Mouse (Mus musculus) liver, postnatal 0 days (tissue): Measurements from ENCODE around the gene Mtss1l. TPM values are rescaled to one million over a fixed set of nuclear protein-coding genes. Genes with fewer than 3 reads are reported as not detected.
A peak's percentile ranks its signal among the peaks of the same experiment; 100 is the strongest.

Experiments
- ATAC-seq: fragments of 200-750 bp; cut with Nextera tagmentation; 2 replicates; pipeline ENCODE4 v1.8.0; 2017; ENCODE audit warnings: mild to moderate bottlenecking, moderate library complexity
- DNase-seq: peaks from one replicate; pipeline ENCODE4 v3.0.0-alpha.2; 2016
- H3K27ac ChIP-seq: fragments of 300-500 bp; sonication (generic); 2 replicates; pipeline ENCODE4 v1.5.1; 2014; ENCODE audit warnings: antibody characterized with exemption, moderate library complexity, mild to moderate bottlenecking, low read depth
- H3K27me3 ChIP-seq: fragments of 300-500 bp; sonication (generic); 2 replicates; pipeline ENCODE4 v1.6.1; 2014; ENCODE audit warnings: low read length, control low read depth, mixed read lengths; ENCODE audit not compliant: insufficient read depth
- H3K36me3 ChIP-seq: fragments of 300-500 bp; sonication (generic); replicated peaks from 2 replicates; pipeline ENCODE4 v1.6.1; 2014; ENCODE audit warnings: mild to moderate bottlenecking, control low read depth, low read length, moderate library complexity, mixed read lengths; ENCODE audit not compliant: insufficient read depth
- H3K4me1 ChIP-seq: fragments of 300-500 bp; sonication (generic); 2 replicates; pipeline ENCODE4 v1.6.1; 2014; ENCODE audit warnings: antibody characterized with exemption, mild to moderate bottlenecking, control low read depth; ENCODE audit not compliant: insufficient read depth
- H3K4me2 ChIP-seq: fragments of 300-500 bp; sonication (generic); 2 replicates; pipeline ENCODE4 v1.6.1; 2014; ENCODE audit warnings: low read depth, mild to moderate bottlenecking, low read length, moderate library complexity, mixed read lengths
- H3K4me3 ChIP-seq: fragments of 300-500 bp; sonication (generic); 2 replicates; pipeline ENCODE4 v1.5.1; 2014; ENCODE audit warnings: low read depth, low read length
- H3K9ac ChIP-seq: fragments of 300-500 bp; sonication (generic); replicated peaks from 2 replicates; pipeline ENCODE4 v1.6.1; 2014; ENCODE audit warnings: mild to moderate bottlenecking, moderate library complexity
- H3K9me3 ChIP-seq: fragments of 300-500 bp; sonication (generic); 2 replicates; pipeline ENCODE4 v1.6.1; 2016; ENCODE audit warnings: mild to moderate bottlenecking, control low read depth, low read length, mixed read lengths
- CTCF ChIP-seq: sonication (generic); IDR thresholded peaks from 2 replicates; pipeline ENCODE4 v1.5.1; 2016; ENCODE audit warnings: antibody characterized with exemption, low read depth
- EP300 ChIP-seq: IDR thresholded peaks from 2 replicates; pipeline ENCODE4 v1.6.1; 2016; ENCODE audit warnings: antibody characterized with exemption, low read depth, mild to moderate bottlenecking
- whole genome bisulfite sequencing: fragments of 180-500 bp; shearing (Covaris S2); extraction: QIAGEN DNeasy Blood & Tissue Kit; methylation state at CpG from one replicate; pipeline ENCODE4 v1.1.7; 2014; ENCODE audit not compliant: insufficient replicate concordance; 5-methylcytosine and 5-hydroxymethylcytosine counted together
- polyA plus RNA-seq: library from polyadenylated mRNA; unstranded; fragments of >200 nt; fragmentation: Nextera tagmentation; extraction: Ambion mirVana; gene quantifications from 2 replicates; pipeline ENCODE4 v1.2.1, GENCODE M21; 2015

Mtss1l gene
- polyA plus RNA-seq, 1 experiment from 2014 or later: 1.2 TPM

- no peak overlapping the region for H3K4me2 ChIP-seq
- TF ChIP-seq CTCF (no peak), EP300 (no peak)
- peaks cover 14% of the 10 kb centered on the region for H3K27me3 ChIP-seq
- WGBS: 54% methylated on average over 7 of the region's 7 CpGs
- no peak for ATAC-seq
- H3K36me3 ChIP-seq: no peaks in the 10 kb centered on the region
- H3K9ac ChIP-seq: no peak overlapping the region
- peaks cover 6% of the 10 kb centered on the region; the same call in 1 of the 2 replicates for H3K4me1 ChIP-seq
- DNase-seq: no peak
- no peak overlapping the region for H3K27ac ChIP-seq
- H3K4me3 ChIP-seq: no peak overlapping the region
- H3K9me3 ChIP-seq: no peaks in the 10 kb centered on the region
These were observed 4.0 kb downstream of the Mtss1l start for GRCm38 (mm10) chr8:110725084-110725838.

GRCm38 (mm10) chr8:110726893-110727292, 5.6 kb downstream of the Mtss1l start:
- no peak for ATAC-seq
- no peaks in the 10 kb centered on the region for H3K36me3 ChIP-seq
- TF ChIP-seq CTCF: peak; percentile 77
- no peak for TF ChIP-seq EP300
- H3K4me2 ChIP-seq: no peak overlapping the region
- peaks cover 6% of the 10 kb centered on the region; the same call in 1 of the 2 replicates for H3K4me1 ChIP-seq
- H3K9ac ChIP-seq: no peak overlapping the region
- peak; percentile 68 for DNase-seq
- no peaks in the 10 kb centered on the region for H3K9me3 ChIP-seq
- WGBS: 12% methylated on average over 18 of the region's 18 CpGs
- H3K27ac ChIP-seq: no peak overlapping the region
- H3K27me3 ChIP-seq: peaks cover 7% of the 10 kb centered on the region; the same call in 1 of the 2 replicates
- H3K4me3 ChIP-seq: no peak overlapping the region

GRCm38 (mm10) chr8:110731346-110731859, 10.1 kb downstream of the Mtss1l start:
- TF ChIP-seq EP300 (no peak), CTCF (no peak)
- Histone ChIP-seq H3K4me2 (no peak overlapping the region), H3K9ac (no peak overlapping the region), H3K27ac (no peak overlapping the region), H3K4me1 (no peaks in the 10 kb centered on the region), H3K9me3 (no peaks in the 10 kb centered on the region), H3K36me3 (no peaks in the 10 kb centered on the region), H3K4me3 (no peak overlapping the region), H3K27me3 (no peaks in the 10 kb centered on the region)
- DNase-seq: no peak
- 80% methylated on average over 8 of the region's 8 CpGs for WGBS
- no peak for ATAC-seq

GRCm38 (mm10) chr8:110733036-110733435, 11.8 kb downstream of the Mtss1l start:
- 75% methylated on average over 8 of the region's 8 CpGs for WGBS

GRCm38 (mm10) chr8:110738591-110739195, 17.4 kb downstream of the Mtss1l start:
- no peak for DNase-seq
- WGBS: 88% methylated on average over 33 of the region's 35 CpGs
- Histone ChIP-seq H3K4me3 (no peak overlapping the region), H3K9ac (no peak overlapping the region), H3K9me3 (no peaks in the 10 kb centered on the region), H3K4me2 (no peak overlapping the region), H3K36me3 (no peaks in the 10 kb centered on the region), H3K27me3 (no peaks in the 10 kb centered on the region), H3K4me1 (no peaks in the 10 kb centered on the region), H3K27ac (no peak overlapping the region)
- no peak for TF ChIP-seq EP300
- ATAC-seq: no peak

More at GRCm38 (mm10) chr8:110733036-110733435, 11.8 kb downstream of the Mtss1l start:
- Histone ChIP-seq H3K4me2 (no peak overlapping the region), H3K36me3 (no peaks in the 10 kb centered on the region), H3K27me3 (no peaks in the 10 kb centered on the region), H3K9ac (no peak overlapping the region), H3K9me3 (no peaks in the 10 kb centered on the region), H3K4me1 (no peaks in the 10 kb centered on the region), H3K4me3 (no peak overlapping the region), H3K27ac (no peak overlapping the region)
- DNase-seq (no peak), ATAC-seq (no peak)
- no peak for TF ChIP-seq EP300
- TF ChIP-seq CTCF: no peak

- Histone ChIP-seq H3K27me3 (no peaks in the 10 kb centered on the region), H3K9ac (no peak overlapping the region), H3K4me1 (no peaks in the 10 kb centered on the region), H3K27ac (no peak overlapping the region), H3K4me2 (no peak overlapping the region), H3K9me3 (no peaks in the 10 kb centered on the region), H3K36me3 (no peaks in the 10 kb centered on the region), H3K4me3 (no peak overlapping the region)
- TF ChIP-seq EP300: no peak
- TF ChIP-seq CTCF: no peak
- ATAC-seq (no peak), DNase-seq (no peak)
- WGBS: 69% methylated on average over 5 of the region's 5 CpGs
These were observed 19.4 kb downstream of the Mtss1l start for GRCm38 (mm10) chr8:110740629-110741175.
